Mouse (Mus musculus) E14TG2a.4 (cell line): Measurements from ENCODE around the gene Kif21b.
A peak's percentile ranks its signal among the peaks of the same experiment; 100 is the strongest.

ENCODE experiments used
- H3K27me3 ChIP-seq: 2 replicates; pipeline ENCODE4 v1.6.1; 2014; ENCODE audit warnings: low read length, control low read depth; ENCODE audit not compliant: insufficient read depth
- H3K36me3 ChIP-seq: 2 replicates; pipeline ENCODE4 v1.6.1; 2014; ENCODE audit warnings: low read length, control low read depth; ENCODE audit not compliant: insufficient read depth
- H3K4me1 ChIP-seq: replicated peaks from 2 replicates; pipeline ENCODE4 v1.6.1; 2014; ENCODE audit warnings: low read depth, low read length, control low read depth
- H3K4me3 ChIP-seq: replicated peaks from 2 replicates; pipeline ENCODE4 v1.5.1; 2014; ENCODE audit warnings: mild to moderate bottlenecking, low read length
- H3K9me3 ChIP-seq: 2 replicates; pipeline ENCODE4 v1.6.1; 2014; ENCODE audit warnings: low read length, control low read depth
- CTCF ChIP-seq: conservative IDR thresholded peaks from 2 replicates; pipeline ENCODE4 v1.5.1; 2014; ENCODE audit warnings: low read length
- NANOG ChIP-seq: IDR thresholded peaks from 2 replicates; pipeline ENCODE4 v1.6.1; 2014; ENCODE audit warnings: borderline replicate concordance, low read length, mixed read lengths
- POU5F1 ChIP-seq: IDR thresholded peaks from 2 replicates; pipeline ENCODE4 v1.6.1; 2014; ENCODE audit warnings: low read length, borderline replicate concordance

Gene Kif21b

GRCm38 (mm10) chr1:136156951-136157350, 25.8 kb downstream of the Kif21b start:
- Histone ChIP-seq H3K4me3 (no peak overlapping the region), H3K4me1 (peaks cover 32% of the 10 kb centered on the region), H3K36me3 (peaks cover 10% of the 10 kb centered on the region; the same call in 1 of the 2 replicates), H3K27me3 (peaks cover 42% of the 10 kb centered on the region), H3K9me3 (no peaks in the 10 kb centered on the region)
- no peak for TF ChIP-seq NANOG
- TF ChIP-seq CTCF = no peak
- TF ChIP-seq POU5F1 = no peak

- Histone ChIP-seq H3K4me1 (peaks cover 28% of the 10 kb centered on the region), H3K27me3 (peaks cover 23% of the 10 kb centered on the region), H3K4me3 (peak overlapping the region; percentile 76), H3K9me3 (no peaks in the 10 kb centered on the region), H3K36me3 (peaks cover 17% of the 10 kb centered on the region)
- TF ChIP-seq POU5F1 (no peak), CTCF (peak; percentile 53)
Observed at GRCm38 (mm10) chr1:136159830-136160229, 28.6 kb downstream of the Kif21b start.

GRCm38 (mm10) chr1:136160297-136160696, 29.1 kb downstream of the Kif21b start:
- H3K27me3 ChIP-seq = peaks cover 23% of the 10 kb centered on the region
- H3K4me1 ChIP-seq = peaks cover 32% of the 10 kb centered on the region
- H3K4me3 ChIP-seq = no peak overlapping the region
- H3K36me3 ChIP-seq = peaks cover 17% of the 10 kb centered on the region
- TF ChIP-seq CTCF (no peak), POU5F1 (no peak), NANOG (no peak)
- no peaks in the 10 kb centered on the region for H3K9me3 ChIP-seq

- Histone ChIP-seq H3K9me3 (no peaks in the 10 kb centered on the region), H3K4me1 (peaks cover 39% of the 10 kb centered on the region)
- TF ChIP-seq CTCF (no peak), NANOG (no peak), POU5F1 (no peak)
Observed at GRCm38 (mm10) chr1:136160930-136161329, 29.7 kb downstream of the Kif21b start.

GRCm38 (mm10) chr1:136161333-136161921, 30.2 kb downstream of the Kif21b start:
- H3K9me3 ChIP-seq = no peaks in the 10 kb centered on the region
- H3K27me3 ChIP-seq = peaks cover 22% of the 10 kb centered on the region
- peaks cover 17% of the 10 kb centered on the region for H3K36me3 ChIP-seq
- H3K4me1 ChIP-seq = peaks cover 41% of the 10 kb centered on the region
- no peak overlapping the region for H3K4me3 ChIP-seq
- TF ChIP-seq CTCF (no peak), POU5F1 (no peak)

More at GRCm38 (mm10) chr1:136160930-136161329, 29.7 kb downstream of the Kif21b start:
- H3K4me3 ChIP-seq = no peak overlapping the region
- peaks cover 23% of the 10 kb centered on the region for H3K27me3 ChIP-seq
- peaks cover 17% of the 10 kb centered on the region for H3K36me3 ChIP-seq

GRCm38 (mm10) chr1:136165436-136165835, 34.2 kb downstream of the Kif21b start:
- no peaks in the 10 kb centered on the region for H3K9me3 ChIP-seq
- H3K36me3 ChIP-seq = peaks cover 13% of the 10 kb centered on the region; the same call in 1 of the 2 replicates
- H3K4me3 ChIP-seq = no peak overlapping the region
- TF ChIP-seq CTCF (no peak), POU5F1 (no peak), NANOG (no peak)
- H3K27me3 ChIP-seq = peaks cover 16% of the 10 kb centered on the region
- peaks cover 36% of the 10 kb centered on the region for H3K4me1 ChIP-seq

- H3K9me3 ChIP-seq = no peaks in the 10 kb centered on the region
- peaks cover 25% of the 10 kb centered on the region for H3K27me3 ChIP-seq
- no peak overlapping the region for H3K4me3 ChIP-seq
- peaks cover 46% of the 10 kb centered on the region for H3K4me1 ChIP-seq
- H3K36me3 ChIP-seq = peaks cover 9% of the 10 kb centered on the region
- TF ChIP-seq CTCF (no peak), POU5F1 (no peak), NANOG (no peak)
Observed at GRCm38 (mm10) chr1:136167657-136168056, 36.5 kb downstream of the Kif21b start.

GRCm38 (mm10) chr1:136170109-136170508, 38.9 kb downstream of the Kif21b start:
- Histone ChIP-seq H3K36me3 (peaks cover 7% of the 10 kb centered on the region; the same call in 1 of the 2 replicates), H3K4me3 (no peak overlapping the region), H3K9me3 (no peaks in the 10 kb centered on the region), H3K4me1 (peaks cover 65% of the 10 kb centered on the region), H3K27me3 (peaks cover 22% of the 10 kb centered on the region)
- TF ChIP-seq CTCF (peak; percentile 56), POU5F1 (no peak)

GRCm38 (mm10) chr1:136172696-136173095, 41.5 kb downstream of the Kif21b start:
- TF ChIP-seq NANOG (no peak), POU5F1 (no peak), CTCF (no peak)
- peaks cover 23% of the 10 kb centered on the region for H3K27me3 ChIP-seq

More at GRCm38 (mm10) chr1:136172696-136173095, 41.5 kb downstream of the Kif21b start:
- peaks cover 58% of the 10 kb centered on the region for H3K4me1 ChIP-seq
- H3K9me3 ChIP-seq = no peaks in the 10 kb centered on the region
- peaks cover 21% of the 10 kb centered on the region; the same call in 1 of the 2 replicates for H3K36me3 ChIP-seq
- peak overlapping the region; percentile 71 for H3K4me3 ChIP-seq
